Comparison of ENCODE assay signal across 9 mouse cellular contexts in genomic region chr5:107147951-107148766, GRCm38 (mm10).
DNase-seq lines count a peak whose midpoint lies in the region; ATAC-seq and TF ChIP-seq lines count a peak whose summit lies in the region.
"Had no signal": no experiment of that assay in that cellular context is flagged by ENCODE, and none has a peak within 500 bp of the region (broad histone marks: within the 10 kb centered on the region; RNA-seq: fewer than 3 reads in every experiment).

No protein-coding gene starts in this region.

- no peaks in the 10 kb centered on the region for H3K36me3 ChIP-seq in kidney, embryonic 15.5 days
- no peaks in the 10 kb centered on the region for H3K36me3 ChIP-seq in limb, embryonic 11.5 days (ENCODE audit: control insufficient read depth, insufficient read depth, low read length)
- H3K36me3 ChIP-seq in neural tube, embryonic 14.5 days (ENCODE audit: control insufficient read depth, insufficient read depth, low read length) = no peaks in the 10 kb centered on the region
- no peaks in the 10 kb centered on the region for H3K36me3 ChIP-seq in intestine, postnatal 0 days (ENCODE audit: control insufficient read depth, insufficient read depth)

- H3K27ac ChIP-seq in kidney, embryonic 15.5 days = peak overlapping the region; percentile 34
- H3K27ac ChIP-seq in limb, embryonic 11.5 days (replicated peaks; ENCODE audit: low read depth, low read length) = no peak overlapping the region
- no peak overlapping the region for H3K27ac ChIP-seq in neural tube, embryonic 14.5 days (ENCODE audit: low read depth, low read length)
- no peak overlapping the region for H3K27ac ChIP-seq in intestine, postnatal 0 days (ENCODE audit: low read depth, low read length)
- H3K27ac ChIP-seq: limb, embryonic 13.5 days had no signal

- no peak overlapping the region for H3K4me3 ChIP-seq in kidney, embryonic 15.5 days (replicated peaks)
- no peak overlapping the region for H3K4me3 ChIP-seq in limb, embryonic 11.5 days (ENCODE audit: low read depth, low read length)
- no peak overlapping the region for H3K4me3 ChIP-seq in neural tube, embryonic 14.5 days (ENCODE audit: low read depth, low read length)
- no peak overlapping the region for H3K4me3 ChIP-seq in intestine, postnatal 0 days (ENCODE audit: low read depth, low read length)
- H3K4me3 ChIP-seq: limb, embryonic 13.5 days had no signal

- no peak for TF ChIP-seq CTCF in intestine, postnatal 0 days (IDR thresholded peaks at IDR 0.05; ENCODE audit: low read depth)

- DNase-seq in spleen, adult 12 weeks (ENCODE audit: low spot score) = peak; percentile 9
- DNase-seq in spleen, postnatal 14 days (ENCODE audit: low spot score in 2 of 2) = no peak
- DNase-seq in heart, adult 8-10 months (ENCODE audit: low spot score) = peak; percentile 92
- peak; percentile 44 for DNase-seq in limb, embryonic 11.5 days (ENCODE audit: low spot score)

- peaks cover 42% of the 10 kb centered on the region for H3K4me1 ChIP-seq in kidney, embryonic 15.5 days
- H3K4me1 ChIP-seq in limb, embryonic 11.5 days (ENCODE audit: control insufficient read depth, insufficient read depth, low read length) = peaks cover 20% of the 10 kb centered on the region
- H3K4me1 ChIP-seq in neural tube, embryonic 14.5 days (ENCODE audit: control insufficient read depth, insufficient read depth, low read length) = peaks cover 5% of the 10 kb centered on the region; the same call in 1 of the 2 replicates
- H3K4me1 ChIP-seq in intestine, postnatal 0 days (replicated peaks; ENCODE audit: control insufficient read depth, insufficient read depth, low read length) = peaks cover 3% of the 10 kb centered on the region; the same call in 1 of the 2 replicates

- ATAC-seq in common myeloid progenitor, adult 5-6 weeks (replicated peaks; ENCODE audit: low read depth, poor library complexity, severe bottlenecking) = peak; percentile 67
- ATAC-seq in kidney, embryonic 15.5 days (replicated peaks; ENCODE audit: low FRiP score) = no peak
- ATAC-seq in limb, embryonic 11.5 days (ENCODE audit: insufficient number of reproducible peaks, low FRiP score, low TSS enrichment, low read depth) = no peak
- ATAC-seq in neural tube, embryonic 14.5 days (ENCODE audit: low read depth) = peak; percentile 68; the same call in 1 of the 2 replicates
- ATAC-seq in intestine, postnatal 0 days = no peak

- WGBS in kidney, embryonic 15.5 days = 49% methylated on average over 13 of the region's 13 CpGs
- 45% methylated on average over 13 of the region's 13 CpGs for WGBS in limb, embryonic 11.5 days
- 30% methylated on average over 13 of the region's 13 CpGs for WGBS in neural tube, embryonic 14.5 days
- WGBS in intestine, postnatal 0 days = 56% methylated on average over 13 of the region's 13 CpGs

- H3K9me3 ChIP-seq in kidney, embryonic 15.5 days (replicated peaks) = no peaks in the 10 kb centered on the region
- no peaks in the 10 kb centered on the region for H3K9me3 ChIP-seq in limb, embryonic 11.5 days (ENCODE audit: control insufficient read depth, low read length)
- no peaks in the 10 kb centered on the region for H3K9me3 ChIP-seq in neural tube, embryonic 14.5 days (ENCODE audit: control insufficient read depth, low read length)
- no peaks in the 10 kb centered on the region for H3K9me3 ChIP-seq in intestine, postnatal 0 days (ENCODE audit: control insufficient read depth)
- H3K9me3 ChIP-seq: limb, embryonic 13.5 days had no signal

- H3K27me3 ChIP-seq in kidney, embryonic 15.5 days = no peaks in the 10 kb centered on the region
- no peaks in the 10 kb centered on the region for H3K27me3 ChIP-seq in limb, embryonic 11.5 days (ENCODE audit: control insufficient read depth, insufficient read depth, low read length)
- no peaks in the 10 kb centered on the region for H3K27me3 ChIP-seq in neural tube, embryonic 14.5 days (ENCODE audit: control insufficient read depth, insufficient read depth, low read length)
- H3K27me3 ChIP-seq in intestine, postnatal 0 days (replicated peaks; ENCODE audit: control insufficient read depth, insufficient read depth, low read length) = no peaks in the 10 kb centered on the region
- H3K27me3 ChIP-seq: limb, embryonic 13.5 days had no signal

- no peak overlapping the region for H3K4me2 ChIP-seq in kidney, embryonic 15.5 days
- H3K4me2 ChIP-seq in limb, embryonic 11.5 days (ENCODE audit: low read depth, severe bottlenecking) = no peak overlapping the region
- H3K4me2 ChIP-seq in neural tube, embryonic 14.5 days (ENCODE audit: low read depth, low read length) = no peak overlapping the region
- H3K4me2 ChIP-seq in intestine, postnatal 0 days (replicated peaks; ENCODE audit: low read depth) = no peak overlapping the region
- H3K4me2 ChIP-seq: limb, embryonic 13.5 days had no signal

- no peak overlapping the region for H3K9ac ChIP-seq in kidney, embryonic 15.5 days
- H3K9ac ChIP-seq in limb, embryonic 11.5 days (ENCODE audit: low read length) = no peak overlapping the region
- no peak overlapping the region for H3K9ac ChIP-seq in neural tube, embryonic 14.5 days (replicated peaks; ENCODE audit: low read depth, low read length)
- no peak overlapping the region for H3K9ac ChIP-seq in intestine, postnatal 0 days (ENCODE audit: low read depth, low read length)
- H3K9ac ChIP-seq: limb, embryonic 13.5 days had no signal

Comparison
In these comparisons a context has a peak if more than half of its experiments do, and no peak if none do; other contexts are left out.
1. DNase-seq: peak in spleen, adult 12 weeks (single experiment), heart, adult 8-10 months (single experiment) and limb, embryonic 11.5 days (single experiment); none in spleen, postnatal 14 days (0 of 2).
2. ATAC-seq: peak in common myeloid progenitor, adult 5-6 weeks (single experiment) and neural tube, embryonic 14.5 days (single experiment); none in kidney, embryonic 15.5 days (single experiment), limb, embryonic 11.5 days (single experiment) and intestine, postnatal 0 days (single experiment).